Mouse (Mus musculus): ENCODE measurements around the gene Cldn6. TPM values are rescaled to one million over a fixed set of nuclear protein-coding genes. Genes with fewer than 3 reads are reported as not detected.
A peak's percentile ranks its signal among the peaks of the same experiment; 100 is the strongest.

Gene Cldn6
- total and polyA plus RNA-seq, 3 experiments, result not detected

- Histone ChIP-seq H3K36me3 (replicated peaks in 1 of 2; ENCODE audit: control insufficient read depth in 1 of 2, insufficient read depth in 1 of 2, low read length in 1 of 2) (no peaks in the 10 kb centered on the region), H3K4me2 (ENCODE audit: insufficient read depth, low read depth, poor library complexity, severe bottlenecking) (no peak overlapping the region), H3K4me1 (ENCODE audit: control insufficient read depth in 1 of 2, insufficient read depth in 2 of 2) (peaks cover 0 to 5% of the 10 kb centered on the region in 2 experiments; a peak in 3 of 4 replicates), H3K4me3 (replicated peaks in 1 of 3; ENCODE audit: low read depth in 2 of 3, low read length in 2 of 3, poor library complexity in 1 of 3) (no peak overlapping the region), H3K27me3 (replicated peaks) (peaks cover 85% of the 10 kb centered on the region), H3K9ac (ENCODE audit: insufficient read depth, low read depth) (no peak overlapping the region), H3K9me3 (replicated peaks; ENCODE audit: low read length) (no peaks in the 10 kb centered on the region), H3K79me2 (replicated peaks; ENCODE audit: control insufficient read depth, extremely low read depth, insufficient read depth, poor library complexity, severe bottlenecking) (no peaks in the 10 kb centered on the region), H3K27ac (ENCODE audit: insufficient read depth, low read depth) (no peak overlapping the region)
- no peak for DNase-seq (ENCODE audit: extremely low read depth)
- dilution Hi-C loops (cut with MboI; ENCODE audit: extremely low pct_ligation_motif_present, extremely low pct_unique_long_range_greater_than_20kb, low sequenced_read_pairs) (no loop called here), in situ Hi-C loops (cut with MboI; ENCODE audit: low pct_ligation_motif_present, low pct_unique_long_range_greater_than_20kb, low sequenced_read_pairs) (no loop called here)
- TF ChIP-seq CHD1 (IDR thresholded peaks at IDR 0.05; ENCODE audit: low read depth, low read length), result no peak
- no peak for TF ChIP-seq EP300 (IDR thresholded peaks at IDR 0.05; ENCODE audit: low read length)
Measured at GRCm38 (mm10) chr17:23631241-23631640, 47.8 kb upstream of the Cldn6 start.

- H3K4me3 ChIP-seq (replicated peaks in 1 of 3; ENCODE audit: low read depth in 2 of 3, low read length in 2 of 3, poor library complexity in 1 of 3), result no peak within 1 kb of the TSS
- peaks cover 0 to 4% of the 10 kb centered on the region in 2 experiments; a peak in 1 of 4 replicates for H3K4me1 ChIP-seq (ENCODE audit: control insufficient read depth in 1 of 2, insufficient read depth in 2 of 2)
- H3K9ac ChIP-seq (ENCODE audit: insufficient read depth, low read depth), result no peak within 1 kb of the TSS
- in situ Hi-C loops (cut with MboI; ENCODE audit: low pct_ligation_motif_present, low pct_unique_long_range_greater_than_20kb, low sequenced_read_pairs) (no loop called here), dilution Hi-C loops (cut with MboI; ENCODE audit: extremely low pct_ligation_motif_present, extremely low pct_unique_long_range_greater_than_20kb, low sequenced_read_pairs) (no loop called here)
- no peaks in the 10 kb centered on the region for H3K79me2 ChIP-seq (replicated peaks; ENCODE audit: control insufficient read depth, extremely low read depth, insufficient read depth, poor library complexity, severe bottlenecking)
- H3K9me3 ChIP-seq (replicated peaks; ENCODE audit: low read length), result peaks cover 10% of the 10 kb centered on the region
- TF ChIP-seq ZMIZ1 (IDR thresholded peaks at IDR 0.05; ENCODE audit: low read depth, low read length) (no peak), IRF4 (IDR thresholded peaks at IDR 0.05; ENCODE audit: low read depth, low read length) (no peak), MYC (IDR thresholded peaks at IDR 0.05; ENCODE audit: low read depth, low read length) (no peak), EP300 (IDR thresholded peaks at IDR 0.05; ENCODE audit: low read length) (no peak), ZKSCAN1 (IDR thresholded peaks at IDR 0.05; ENCODE audit: borderline replicate concordance, low read depth, low read length) (no peak), MAZ (IDR thresholded peaks at IDR 0.05; ENCODE audit: low read depth, low read length) (no peak), USF1 (IDR thresholded peaks at IDR 0.05; ENCODE audit: low read depth, low read length) (no peak), POLR2AphosphoS2 (IDR thresholded peaks at IDR 0.05; ENCODE audit: low read depth, low read length) (no peak), PAX5 (IDR thresholded peaks at IDR 0.05; ENCODE audit: low read length) (no peak), NRF1 (IDR thresholded peaks at IDR 0.05; ENCODE audit: low read depth, low read length) (no peak), JUND (conservative IDR thresholded peaks at IDR 0.05; ENCODE audit: low read depth, low read length) (no peak)
- no peak for DNase-seq (ENCODE audit: extremely low read depth)
- H3K4me2 ChIP-seq (ENCODE audit: insufficient read depth, low read depth, poor library complexity, severe bottlenecking), result peak within 1 kb of the TSS; percentile 16; the same call in 1 of the 2 replicates
- H3K27me3 ChIP-seq (replicated peaks), result peaks cover 80% of the 10 kb centered on the region
- no peak within 1 kb of the TSS for H3K27ac ChIP-seq (ENCODE audit: insufficient read depth, low read depth)
- no peaks in the 10 kb centered on the region for H3K36me3 ChIP-seq (replicated peaks in 1 of 2; ENCODE audit: control insufficient read depth in 1 of 2, insufficient read depth in 1 of 2, low read length in 1 of 2)
Measured at GRCm38 (mm10) chr17:23644613-23645495, 34.2 kb upstream of the Cldn6 start, which contains the start of gene Mmp25. TSS of gene Mmp25 (minus strand) at chr17:23645277.
